Mouse (Mus musculus): ENCODE measurements around the gene Ftsj3.

Gene Ftsj3

DNA sequence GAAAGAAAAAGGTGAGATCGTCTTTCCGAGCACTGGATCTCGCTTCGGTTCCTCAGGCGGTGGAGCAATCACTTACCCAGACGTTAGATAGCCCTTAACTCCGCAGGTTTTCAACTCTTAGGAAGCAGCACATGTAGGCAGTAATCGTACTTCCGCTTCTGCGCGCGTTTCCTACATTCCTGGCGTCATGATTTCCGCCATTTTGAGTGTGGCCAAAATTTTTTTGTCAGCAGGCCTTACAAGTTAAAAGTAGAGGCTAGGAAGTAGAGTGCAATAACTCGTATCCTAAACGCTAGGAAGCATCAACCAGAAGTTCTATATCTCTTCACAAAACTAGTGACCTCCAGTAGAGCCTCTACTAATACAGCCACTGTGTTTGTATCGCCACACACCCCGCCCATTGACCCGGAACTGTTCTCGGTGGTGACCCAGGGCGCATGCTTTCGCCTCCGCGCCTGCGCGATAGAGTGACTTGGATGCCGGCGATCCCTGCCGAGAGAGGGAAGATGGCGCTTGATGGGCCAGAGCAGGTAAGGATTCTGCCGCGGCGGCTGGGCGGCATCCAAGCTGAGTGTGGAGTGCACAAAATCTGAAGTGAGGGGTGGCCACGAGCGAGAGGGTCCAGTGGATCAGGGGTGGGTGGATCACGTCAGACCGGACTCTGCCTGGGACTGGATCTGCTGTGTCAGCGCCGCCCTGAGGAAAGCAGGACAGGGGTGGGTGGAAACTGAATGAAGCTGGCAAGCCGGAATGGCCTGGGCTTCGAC, at the start of gene Ftsj3, which contains the start of gene Psmc5:
Gene Ftsj3, minus strand, starts transcription at position 395 of the 767 bp plus-strand sequence.
Gene Psmc5, plus strand, starts transcription at position 470 of the 767 bp plus-strand sequence.
- DNase-seq = peak; percentile 98

- DNase-seq = no peak
Observed at GRCm38 (mm10) chr11:106305348-106306064, 49.6 kb upstream of the Ftsj3 start.

DNA sequence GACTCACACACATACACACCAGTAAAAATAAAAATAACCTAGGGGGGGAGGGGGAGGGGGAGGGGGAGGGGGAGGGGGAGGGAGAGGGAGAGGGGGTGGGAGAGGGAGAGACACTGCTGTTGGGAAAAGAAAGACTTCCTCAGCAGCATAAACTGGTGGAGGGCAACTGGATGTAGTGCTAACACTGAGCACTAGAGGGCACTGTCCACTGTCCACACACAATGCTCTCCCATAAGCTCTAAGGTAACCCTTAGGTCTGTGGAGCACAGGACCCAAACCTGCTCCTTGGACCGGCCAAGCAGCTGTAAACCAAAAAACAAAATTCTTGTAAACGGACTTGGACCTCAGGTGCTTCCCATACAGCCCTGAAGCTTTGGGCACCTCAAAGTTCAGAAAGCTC, 46.8 kb upstream of the Ftsj3 start:
- peak; percentile 74 for DNase-seq

- no peak for DNase-seq
Observed at GRCm38 (mm10) chr11:106301765-106302164, 45.9 kb upstream of the Ftsj3 start, which contains the start of gene Gh. Gene Gh (minus strand): TSS chr11:106301865.

GRCm38 (mm10) chr11:106291861-106292260, 36.0 kb upstream of the Ftsj3 start:
- no peak for DNase-seq

DNA sequence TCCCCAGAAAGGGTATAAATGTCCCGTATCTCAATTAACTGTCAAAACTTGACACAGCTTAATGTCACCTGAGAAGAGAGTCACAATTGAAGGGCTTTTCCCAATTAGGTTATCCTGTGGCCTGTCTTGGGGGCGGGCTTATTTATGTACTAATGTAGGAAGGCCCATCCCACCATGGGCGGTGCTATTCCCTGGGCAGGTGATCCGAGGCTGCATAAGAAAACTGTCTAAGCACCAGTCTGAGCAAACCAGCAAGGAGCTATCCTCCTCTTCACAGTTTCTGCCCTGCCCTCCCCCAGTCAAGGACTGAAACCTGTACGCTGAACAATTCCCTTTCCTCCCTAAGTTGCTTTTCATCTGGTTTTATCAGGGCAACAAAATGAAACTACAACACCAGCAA, 34.5 kb upstream of the Ftsj3 start:
- no peak for DNase-seq

GRCm38 (mm10) chr11:106289369-106289768, 33.5 kb upstream of the Ftsj3 start:
- DNase-seq = peak; percentile 38

DNA sequence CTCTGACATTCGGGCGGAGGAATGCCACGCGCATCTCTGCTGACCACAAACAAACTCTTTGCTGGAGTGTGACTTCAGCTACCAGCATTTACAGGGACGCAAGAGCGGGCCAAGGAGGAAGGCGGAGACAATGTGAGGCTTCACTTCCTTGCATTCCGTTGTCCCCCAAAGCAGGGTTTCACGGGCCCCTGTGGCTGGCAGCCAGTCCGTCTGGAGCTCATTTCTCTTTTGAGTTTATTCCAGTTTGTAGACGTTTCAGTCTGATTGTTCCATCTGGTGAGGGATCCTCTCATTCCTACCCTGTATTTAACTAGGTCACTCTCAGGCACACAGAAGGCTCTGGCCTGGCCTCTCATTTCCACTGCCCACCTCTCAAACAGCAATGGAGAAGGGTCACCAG, 31.1 kb upstream of the Ftsj3 start:
- DNase-seq = no peak

DNA sequence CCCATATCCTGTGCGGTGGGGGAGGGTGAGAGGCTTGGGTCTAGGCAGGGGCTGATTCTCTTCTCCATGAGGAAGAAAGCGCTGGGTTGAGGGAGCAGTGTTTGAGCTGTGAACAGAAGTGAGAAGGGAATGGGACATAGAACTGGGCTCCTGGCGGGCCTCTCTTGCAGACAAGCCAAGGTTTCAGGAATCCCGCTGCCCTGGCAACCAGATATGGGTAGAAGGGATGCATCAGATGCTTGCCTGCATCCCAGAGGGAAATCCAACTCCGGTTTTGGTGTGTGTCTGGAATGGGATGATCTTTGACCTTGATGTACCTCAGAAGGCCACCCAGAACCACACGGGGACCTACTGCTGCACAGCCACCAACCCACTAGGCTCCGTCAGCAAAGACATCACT, 30.3 kb upstream of the Ftsj3 start:
- no peak for DNase-seq

- DNase-seq = no peak
Observed at GRCm38 (mm10) chr11:106284126-106284525, 28.2 kb upstream of the Ftsj3 start.

DNA sequence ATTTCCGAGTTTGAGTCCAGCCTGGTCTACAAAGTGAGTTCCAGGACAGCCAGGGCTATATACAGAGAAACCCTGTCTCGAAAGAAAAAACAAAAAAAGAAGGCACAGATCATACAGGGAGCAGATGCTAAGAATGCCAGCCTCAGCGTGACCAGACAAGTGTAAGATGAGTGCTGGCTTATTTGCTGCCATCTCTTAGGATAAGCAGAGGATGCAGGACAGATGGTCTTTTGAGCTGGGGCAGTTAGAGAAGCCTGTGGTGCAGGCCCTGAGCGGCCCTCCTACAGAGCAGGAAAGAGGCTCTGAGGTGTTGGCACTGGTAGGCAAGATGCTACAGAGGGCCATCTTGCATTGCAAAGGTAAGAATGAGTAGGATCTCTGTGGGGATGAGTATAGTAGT, 27.5 kb upstream of the Ftsj3 start:
- no peak for DNase-seq

GRCm38 (mm10) chr11:106282452-106282851, 26.6 kb upstream of the Ftsj3 start:
- no peak for DNase-seq

DNA sequence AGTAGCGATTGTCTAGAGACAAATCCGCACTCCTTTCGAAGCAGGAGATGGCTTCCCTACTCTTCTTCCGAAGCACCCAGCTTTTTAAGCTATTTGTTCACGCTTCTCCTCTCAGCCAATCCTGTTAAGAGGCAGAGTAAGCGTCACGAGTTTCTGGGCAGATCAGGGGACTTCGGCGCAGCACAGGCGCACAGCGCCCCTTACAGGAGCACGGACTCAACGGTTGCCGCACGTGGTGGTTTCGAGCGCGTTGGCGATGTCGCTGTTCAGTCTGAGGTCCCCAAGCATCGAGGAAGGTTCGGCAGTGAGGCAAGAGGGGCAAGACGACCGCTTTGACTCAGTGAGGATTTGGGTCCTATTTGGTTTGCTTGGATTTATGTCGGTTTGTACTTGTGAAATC, 20.6 kb upstream of the Ftsj3 start, which contains the start of gene Tcam1:
Gene Tcam1, plus strand, starts transcription at position 219 of the 400 bp plus-strand sequence.
- peak; percentile 97 for DNase-seq

DNA sequence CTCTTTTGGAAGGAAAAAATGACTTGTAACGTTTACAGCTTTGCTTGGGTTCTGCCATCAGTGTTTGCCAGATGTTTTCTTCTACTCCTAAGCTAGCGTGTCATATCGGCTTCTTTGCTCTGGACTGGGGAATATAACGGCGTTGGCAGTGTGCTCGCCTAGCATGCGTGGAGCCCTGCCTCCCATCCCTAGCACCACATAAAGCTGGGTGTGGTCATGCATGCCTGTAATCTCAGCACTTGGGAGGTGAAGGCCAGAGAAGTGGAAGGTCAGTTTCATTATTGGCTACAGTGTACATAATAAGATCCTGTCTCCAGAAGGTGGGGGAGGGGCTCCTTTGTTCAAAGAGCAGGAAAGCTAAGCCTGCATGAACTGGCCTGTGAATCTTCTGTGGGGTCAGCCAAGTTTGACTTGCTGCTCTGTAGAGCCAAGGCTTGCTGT, 19.1 kb upstream of the Ftsj3 start:
- DNase-seq = no peak

DNA sequence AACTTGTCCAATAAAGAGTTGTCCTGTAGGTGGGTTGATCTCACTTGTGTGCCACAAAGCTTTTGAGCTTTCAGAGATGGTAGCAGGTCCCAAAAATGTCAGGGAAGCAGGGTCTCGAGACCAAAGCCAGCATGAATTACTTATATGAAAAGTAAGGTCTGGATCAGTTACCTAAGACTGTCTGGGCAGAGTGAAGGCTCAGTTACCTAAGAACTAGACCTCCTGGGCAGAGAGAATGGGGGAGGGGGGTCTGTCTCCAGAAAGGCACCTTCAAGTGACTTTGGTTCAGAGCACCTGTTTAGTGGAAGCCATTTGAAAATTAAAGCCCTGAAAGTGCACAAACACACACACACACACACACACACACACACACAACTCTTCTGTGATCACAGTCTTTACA, 18.5 kb upstream of the Ftsj3 start:
- no peak for DNase-seq

- no peak for DNase-seq
Observed at GRCm38 (mm10) chr11:106273811-106274210, 17.9 kb upstream of the Ftsj3 start.

- no peak for DNase-seq
Observed at GRCm38 (mm10) chr11:106273311-106273684, 17.4 kb upstream of the Ftsj3 start.

DNA sequence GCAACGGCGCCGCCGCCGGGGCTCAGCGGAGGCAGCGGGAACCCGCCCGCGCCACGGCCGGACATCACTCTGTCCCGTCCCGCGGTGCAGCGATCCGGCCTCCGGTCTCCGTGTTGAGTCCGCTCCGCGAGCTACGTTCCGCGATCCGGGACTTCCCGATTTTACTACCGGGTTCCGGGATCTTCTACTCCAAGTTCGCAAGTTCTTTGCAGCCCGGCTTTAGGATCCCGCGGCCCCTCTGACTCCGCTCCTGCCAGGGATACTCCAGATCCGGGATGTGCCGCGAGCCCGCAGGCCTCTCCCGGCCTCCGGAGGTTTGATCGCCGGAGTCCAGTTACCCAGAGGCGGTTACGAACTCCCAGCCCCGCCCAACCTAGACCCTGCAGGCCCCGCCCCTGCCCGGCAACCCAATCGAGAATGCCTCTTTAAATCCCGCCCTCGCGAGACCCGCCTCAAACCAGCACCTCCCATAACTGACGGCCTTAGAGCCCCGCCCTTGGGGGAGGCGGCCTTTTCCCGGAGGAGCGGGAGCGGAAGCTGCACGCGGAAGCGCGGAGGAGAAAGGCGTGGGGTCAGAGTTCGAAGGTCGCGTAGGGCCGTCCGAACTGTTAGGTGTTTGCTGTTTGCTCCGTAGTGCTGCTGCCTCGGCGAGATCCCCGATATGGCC, 16.9 kb upstream of the Ftsj3 start, which contains the start of gene Smarcd2:
Gene Smarcd2, minus strand, starts transcription at position 329 of the 667 bp plus-strand sequence.
- peak; percentile 99 for DNase-seq

DNA sequence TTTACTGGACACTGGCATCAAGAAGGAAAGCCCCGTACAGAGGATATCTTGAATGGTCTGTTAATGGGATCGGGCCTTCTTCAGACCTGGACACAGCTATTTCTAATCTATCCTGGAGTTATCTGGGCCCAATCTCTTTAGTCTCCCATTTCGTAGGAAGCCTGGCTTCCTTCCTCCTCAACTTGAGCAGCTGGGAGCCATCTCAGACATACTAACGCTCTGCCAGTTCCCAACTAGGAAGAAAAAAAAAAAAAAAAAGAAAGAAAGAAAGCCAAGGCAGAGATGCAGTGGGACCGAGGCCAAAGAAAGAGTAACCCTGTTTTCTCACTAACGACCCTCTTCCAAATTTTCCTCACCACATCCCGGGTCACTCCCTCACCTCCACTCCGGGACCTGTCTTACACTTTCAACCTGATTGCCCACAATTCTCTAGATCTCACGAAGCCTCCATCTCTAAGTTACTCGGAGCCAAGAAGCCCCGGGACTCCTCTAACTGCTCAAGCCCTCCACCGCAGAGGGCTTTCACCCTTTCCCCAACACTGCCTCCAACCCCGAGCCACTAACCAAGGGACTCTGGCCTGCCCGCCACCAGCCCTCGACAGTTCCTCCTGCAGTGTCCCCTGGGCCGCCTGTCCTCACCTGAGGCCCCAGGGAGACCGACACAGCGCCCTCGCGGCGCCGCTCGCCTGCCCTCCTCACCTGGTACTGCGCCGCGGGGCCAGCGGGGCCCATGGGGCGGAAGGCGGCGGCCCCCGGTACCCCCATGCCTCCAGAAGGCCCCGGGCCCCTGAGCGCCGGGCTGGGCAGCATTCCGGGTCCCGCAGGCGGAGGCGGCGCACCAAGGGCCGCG, 16.1 kb upstream of the Ftsj3 start:
- no peak for DNase-seq

GRCm38 (mm10) chr11:106271131-106271793, 15.4 kb upstream of the Ftsj3 start:
- no peak for DNase-seq

DNA sequence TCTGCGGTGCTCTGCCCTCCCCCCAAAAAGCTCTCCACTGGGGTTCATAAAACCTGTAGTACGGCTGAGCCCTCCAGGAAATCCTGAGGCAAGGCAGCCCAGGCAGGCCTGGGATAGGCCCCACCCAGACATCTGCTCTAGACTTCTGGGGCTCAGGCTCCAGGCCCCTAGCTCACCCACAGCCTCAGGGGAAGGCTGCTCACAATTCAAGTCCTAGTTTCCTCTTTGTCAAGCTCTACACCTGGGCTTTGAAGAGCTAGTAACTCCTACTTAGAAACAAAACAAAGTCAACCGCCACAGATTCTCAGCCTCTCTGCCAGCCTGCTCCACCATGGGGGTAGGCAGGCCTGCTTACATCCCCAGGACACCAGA, 13.2 kb upstream of the Ftsj3 start:
- DNase-seq = peak; percentile 77
